Mouse (Mus musculus): ENCODE data around the gene Tmem177. TPM values are rescaled to one million over a fixed set of nuclear protein-coding genes. Genes with fewer than 3 reads are reported as not detected.

Tmem177 gene
- polyA plus RNA-seq, 1 experiment from 2014 or later = 6.3 TPM

DNA sequence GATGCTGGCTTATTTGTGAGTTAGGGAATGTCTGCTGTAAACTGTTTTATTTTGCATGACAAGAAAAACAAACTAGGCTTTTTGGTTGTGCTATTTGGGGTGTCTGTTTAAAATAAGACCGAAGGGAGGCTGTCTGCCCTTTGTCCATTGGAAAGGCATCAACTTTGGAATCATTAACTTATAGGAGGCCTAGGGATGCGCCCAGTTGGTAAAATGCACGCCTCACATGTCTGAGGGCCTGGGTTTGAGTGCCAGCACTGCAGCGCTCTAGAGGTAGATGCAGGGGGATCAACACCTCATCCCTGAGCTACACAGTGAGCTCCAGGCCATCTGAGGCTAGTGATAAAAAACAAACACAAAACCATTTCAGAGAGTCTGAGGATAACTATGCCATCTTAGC lies 35.5 kb downstream of the Tmem177 start:
- H3K9ac ChIP-seq (ENCODE audit: low read depth, low read length) = no peak overlapping the region
- no peaks in the 10 kb centered on the region for H3K4me1 ChIP-seq (replicated peaks; ENCODE audit: insufficient read depth, low read length)
- WGBS = 78% methylated on average over 4 of the region's 4 CpGs
- no peak overlapping the region for H3K4me2 ChIP-seq (ENCODE audit: low read length)
- DNase-seq (ENCODE audit: low spot score) (no peak), ATAC-seq (replicated peaks; ENCODE audit: low FRiP score, low read depth) (0 out of 2 replicates have a peak, but pooled peaks have one; percentile 57)
- no peak overlapping the region for H3K27ac ChIP-seq
- no peaks in the 10 kb centered on the region for H3K9me3 ChIP-seq (replicated peaks; ENCODE audit: low read length)
- no peak overlapping the region for H3K4me3 ChIP-seq (replicated peaks; ENCODE audit: low read depth, low read length)
- TF ChIP-seq CTCF (IDR thresholded peaks at IDR 0.05; ENCODE audit: low read depth) = no peak
- no peaks in the 10 kb centered on the region for H3K36me3 ChIP-seq (ENCODE audit: insufficient read depth, low read length)
- no peaks in the 10 kb centered on the region for H3K27me3 ChIP-seq (ENCODE audit: insufficient read depth, low read length)

DNA sequence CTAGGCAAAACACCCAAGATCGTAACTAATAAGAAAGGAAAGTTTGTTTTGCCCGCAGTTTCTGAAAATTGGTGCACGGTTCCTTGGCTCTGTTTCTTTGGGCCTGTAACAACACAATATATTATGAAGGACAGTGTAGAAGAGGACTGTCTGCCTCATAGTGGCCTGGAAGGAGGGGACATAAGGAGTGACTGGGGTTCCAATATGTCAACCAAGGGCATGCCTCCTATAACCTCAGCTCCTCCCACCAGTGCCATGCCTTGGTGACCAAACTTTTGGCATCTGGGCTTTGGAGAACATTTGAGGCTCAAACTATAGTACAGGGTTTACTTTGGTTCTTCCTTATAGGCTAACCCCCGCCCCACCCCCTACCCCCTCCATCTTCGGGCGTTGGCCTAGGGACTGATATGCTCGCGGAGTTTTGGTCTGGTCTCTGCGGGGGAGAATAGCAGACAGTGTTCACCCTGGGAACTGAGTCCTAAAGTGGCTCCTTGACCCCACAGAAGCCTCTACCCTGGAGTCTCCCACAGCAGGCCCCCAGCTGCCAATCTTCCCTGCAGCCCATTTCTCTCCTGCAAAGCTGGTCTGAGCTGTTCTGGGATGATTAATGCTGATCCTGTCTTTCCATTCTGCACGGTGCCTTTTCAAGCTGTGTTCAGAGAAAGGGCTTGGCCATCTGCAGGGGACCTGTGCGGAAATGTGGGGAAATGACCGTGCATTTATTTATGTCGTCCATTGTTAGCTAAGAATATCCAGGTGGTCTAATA lies 44.4 kb downstream of the Tmem177 start:
- Histone ChIP-seq H3K27ac (no peak overlapping the region), H3K36me3 (ENCODE audit: insufficient read depth, low read length) (no peaks in the 10 kb centered on the region), H3K27me3 (ENCODE audit: insufficient read depth, low read length) (no peaks in the 10 kb centered on the region), H3K9me3 (replicated peaks; ENCODE audit: low read length) (no peaks in the 10 kb centered on the region), H3K9ac (ENCODE audit: low read depth, low read length) (no peak overlapping the region), H3K4me1 (replicated peaks; ENCODE audit: insufficient read depth, low read length) (no peaks in the 10 kb centered on the region), H3K4me3 (replicated peaks; ENCODE audit: low read depth, low read length) (no peak overlapping the region), H3K4me2 (ENCODE audit: low read length) (no peak overlapping the region)
- ATAC-seq (replicated peaks; ENCODE audit: low FRiP score, low read depth) = no peak
- no peak for DNase-seq (ENCODE audit: low spot score)
- 58% methylated on average over 13 of the region's 13 CpGs for WGBS
- no peak for TF ChIP-seq CTCF (IDR thresholded peaks at IDR 0.05; ENCODE audit: low read depth)

DNA sequence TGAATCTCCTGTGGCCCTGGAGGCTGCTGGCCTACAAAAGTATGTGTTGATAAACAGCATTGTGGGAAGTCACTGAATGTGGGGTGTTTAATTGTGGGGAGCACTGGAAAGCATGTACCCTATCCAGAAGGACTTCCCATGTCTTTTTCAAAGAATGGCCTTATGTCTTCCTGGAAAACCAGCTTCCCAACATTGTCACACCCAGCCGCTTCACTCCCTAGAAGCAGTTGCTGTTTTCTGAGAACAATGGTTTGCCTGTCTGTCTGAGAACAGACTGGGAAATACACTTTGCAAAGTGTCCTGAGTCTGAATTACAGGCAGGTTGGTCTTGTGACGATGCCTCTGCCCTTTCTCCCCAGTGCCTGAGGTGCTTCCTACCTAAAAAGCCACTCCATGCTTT lies 45.7 kb downstream of the Tmem177 start:
- Histone ChIP-seq H3K9ac (ENCODE audit: low read depth, low read length) (no peak overlapping the region), H3K4me1 (replicated peaks; ENCODE audit: insufficient read depth, low read length) (no peaks in the 10 kb centered on the region), H3K4me3 (replicated peaks; ENCODE audit: low read depth, low read length) (no peak overlapping the region), H3K9me3 (replicated peaks; ENCODE audit: low read length) (no peaks in the 10 kb centered on the region), H3K27me3 (ENCODE audit: insufficient read depth, low read length) (no peaks in the 10 kb centered on the region), H3K36me3 (ENCODE audit: insufficient read depth, low read length) (no peaks in the 10 kb centered on the region), H3K27ac (no peak overlapping the region), H3K4me2 (ENCODE audit: low read length) (no peak overlapping the region)
- DNase-seq (ENCODE audit: low spot score) (no peak), ATAC-seq (replicated peaks; ENCODE audit: low FRiP score, low read depth) (no peak)
- 59% methylated on average over 2 of the region's 2 CpGs for WGBS
- TF ChIP-seq CTCF (IDR thresholded peaks at IDR 0.05; ENCODE audit: low read depth) = no peak

DNA sequence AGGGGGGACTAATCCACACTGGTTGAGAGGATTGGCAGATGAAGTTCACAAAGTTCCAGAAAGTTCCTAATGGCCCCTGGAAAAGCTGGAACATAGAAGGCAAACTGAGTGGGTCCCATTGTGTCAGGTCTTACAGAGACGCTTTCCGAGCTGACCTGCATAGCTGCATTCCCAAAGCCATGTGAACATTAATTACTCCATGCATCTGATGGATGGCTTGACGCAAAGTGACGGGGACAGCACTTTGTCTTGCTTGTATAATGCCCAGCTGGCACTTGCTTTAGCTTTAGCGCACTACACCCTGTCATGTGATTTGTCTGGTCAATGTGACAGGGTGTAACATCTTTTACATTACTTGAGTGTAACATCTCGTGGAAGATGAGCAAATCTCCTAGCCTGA lies 47.7 kb downstream of the Tmem177 start:
- TF ChIP-seq CTCF (IDR thresholded peaks at IDR 0.05; ENCODE audit: low read depth) = no peak
- DNase-seq (ENCODE audit: low spot score) (no peak), ATAC-seq (replicated peaks; ENCODE audit: low FRiP score, low read depth) (no peak)
- Histone ChIP-seq H3K4me2 (ENCODE audit: low read length) (no peak overlapping the region), H3K9ac (ENCODE audit: low read depth, low read length) (no peak overlapping the region), H3K27ac (no peak overlapping the region), H3K9me3 (replicated peaks; ENCODE audit: low read length) (no peaks in the 10 kb centered on the region), H3K4me1 (replicated peaks; ENCODE audit: insufficient read depth, low read length) (no peaks in the 10 kb centered on the region), H3K4me3 (replicated peaks; ENCODE audit: low read depth, low read length) (no peak overlapping the region), H3K27me3 (ENCODE audit: insufficient read depth, low read length) (no peaks in the 10 kb centered on the region), H3K36me3 (ENCODE audit: insufficient read depth, low read length) (no peaks in the 10 kb centered on the region)
- WGBS = 80% methylated on average over 6 of the region's 6 CpGs

DNA sequence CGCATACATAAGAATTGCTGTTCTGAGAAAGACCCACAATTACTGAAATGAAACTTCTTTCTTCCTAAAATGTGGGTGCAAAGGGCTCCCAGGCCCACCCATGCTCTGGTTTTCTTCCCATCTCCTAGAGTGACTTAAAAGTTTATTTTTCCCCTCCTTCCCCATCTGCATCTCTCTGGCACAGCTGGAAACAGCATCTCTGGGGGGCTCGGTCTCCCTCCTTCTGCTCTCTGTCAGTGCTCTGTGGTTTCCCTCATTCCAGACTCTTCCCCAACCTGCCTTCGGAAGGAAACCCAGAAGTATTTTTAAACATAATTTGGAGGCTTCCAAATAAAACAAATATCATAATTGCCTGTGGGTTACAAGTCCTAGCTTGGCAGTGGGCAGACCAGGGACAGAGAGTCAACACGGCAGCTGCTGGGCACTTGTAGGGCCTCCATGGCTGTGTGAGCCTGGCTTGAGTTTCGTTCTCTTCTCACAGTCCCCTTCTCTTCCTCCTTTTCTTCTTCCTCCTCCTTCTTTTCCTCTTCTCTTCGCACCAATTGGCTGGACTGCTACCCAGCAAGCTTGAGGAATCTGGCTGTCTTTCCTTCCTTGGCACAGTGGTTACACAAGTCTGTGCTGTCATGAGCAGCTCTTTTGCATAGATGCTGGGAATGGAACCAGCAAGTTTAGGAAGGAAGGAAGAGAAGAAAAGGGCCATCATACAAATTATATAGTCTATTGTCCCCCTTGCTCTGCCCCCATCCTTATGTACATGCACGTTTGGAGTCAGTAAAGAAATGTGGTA lies 49.3 kb downstream of the Tmem177 start:
- no peaks in the 10 kb centered on the region for H3K4me1 ChIP-seq (replicated peaks; ENCODE audit: insufficient read depth, low read length)
- H3K9ac ChIP-seq (ENCODE audit: low read depth, low read length) = no peak overlapping the region
- ATAC-seq (replicated peaks; ENCODE audit: low FRiP score, low read depth) (no peak), DNase-seq (ENCODE audit: low spot score) (no peak)
- H3K36me3 ChIP-seq (ENCODE audit: insufficient read depth, low read length) = no peaks in the 10 kb centered on the region
- no peaks in the 10 kb centered on the region for H3K27me3 ChIP-seq (ENCODE audit: insufficient read depth, low read length)
- no peaks in the 10 kb centered on the region for H3K9me3 ChIP-seq (replicated peaks; ENCODE audit: low read length)
- no peak overlapping the region for H3K27ac ChIP-seq
- 70% methylated on average over 7 of the region's 7 CpGs for WGBS
- no peak overlapping the region for H3K4me3 ChIP-seq (replicated peaks; ENCODE audit: low read depth, low read length)
- H3K4me2 ChIP-seq (ENCODE audit: low read length) = no peak overlapping the region
- TF ChIP-seq CTCF (IDR thresholded peaks at IDR 0.05; ENCODE audit: low read depth) = no peak

DNA sequence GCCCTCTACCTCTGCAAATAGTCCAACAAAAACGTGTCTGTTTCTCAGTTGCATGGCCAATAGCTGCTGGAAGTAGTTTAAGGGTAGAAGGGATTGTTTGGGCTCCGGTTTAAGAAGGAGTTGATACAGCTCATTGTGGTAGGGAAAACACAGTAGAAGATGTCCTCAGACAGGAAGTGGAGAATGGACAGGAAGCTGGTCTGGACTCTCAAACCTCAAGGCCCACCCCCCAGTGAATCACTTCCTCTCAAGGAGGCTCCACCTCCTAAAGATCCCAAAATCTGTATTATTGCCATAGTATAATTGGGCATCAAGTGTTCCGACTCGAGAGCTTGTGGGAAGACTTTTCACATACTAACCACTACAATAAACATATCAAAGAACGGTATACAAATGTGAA lies 53.4 kb downstream of the Tmem177 start:
- Histone ChIP-seq H3K4me1 (replicated peaks; ENCODE audit: insufficient read depth, low read length) (no peaks in the 10 kb centered on the region), H3K36me3 (ENCODE audit: insufficient read depth, low read length) (no peaks in the 10 kb centered on the region), H3K9ac (ENCODE audit: low read depth, low read length) (no peak overlapping the region), H3K27ac (no peak overlapping the region), H3K9me3 (replicated peaks; ENCODE audit: low read length) (no peaks in the 10 kb centered on the region), H3K4me2 (ENCODE audit: low read length) (no peak overlapping the region), H3K4me3 (replicated peaks; ENCODE audit: low read depth, low read length) (no peak overlapping the region), H3K27me3 (ENCODE audit: insufficient read depth, low read length) (no peaks in the 10 kb centered on the region)
- WGBS = 84% methylated on average over 5 of the region's 5 CpGs
- TF ChIP-seq CTCF (IDR thresholded peaks at IDR 0.05; ENCODE audit: low read depth) = no peak
- ATAC-seq (replicated peaks; ENCODE audit: low FRiP score, low read depth) (no peak), DNase-seq (ENCODE audit: low spot score) (no peak)

Other genes starting within 250 kb of the Tmem177 start
- 5.3 and 5.9 TPM in 2 replicates for gene Ptpn4, start 75.6 kb downstream of the Tmem177 start, polyA plus RNA-seq (2015; fragmentation: Nextera tagmentation; extraction: Ambion mirVana)
- not detected in 2 replicates for gene Cfap221, start 84.0 kb upstream of the Tmem177 start, polyA plus RNA-seq (2015; fragmentation: Nextera tagmentation; extraction: Ambion mirVana)
- gene Sctr, start 93.7 kb upstream of the Tmem177 start, polyA plus RNA-seq (2015; fragmentation: Nextera tagmentation; extraction: Ambion mirVana) = 0.63 and 0.75 TPM in 2 replicates
- gene Tmem37, start 160.9 kb upstream of the Tmem177 start, polyA plus RNA-seq (2015; fragmentation: Nextera tagmentation; extraction: Ambion mirVana) = 166 and 180 TPM in 2 replicates
- 1,314 and 1,400 TPM in 2 replicates for gene Dbi, start 207.9 kb upstream of the Tmem177 start, polyA plus RNA-seq (2015; fragmentation: Nextera tagmentation; extraction: Ambion mirVana)
- gene 3110009E18Rik, start 208.0 kb upstream of the Tmem177 start, polyA plus RNA-seq (2015; fragmentation: Nextera tagmentation; extraction: Ambion mirVana) = 19.3 and 22.5 TPM in 2 replicates

Measured in kidney, postnatal 0 days (tissue).